Mouse (Mus musculus) mesoderm, embryonic 11.5 days (tissue): ENCODE measurements around the gene Per2.

ENCODE experiments used
- DNase-seq: peaks from one replicate; pipeline ENCODE4 v3.0.0-alpha.2; 2012; ENCODE audit warnings: low read depth, low spot score

The Per2 gene

GRCm38 (mm10) chr1:91390369-91390768 is 68.8 kb downstream of the Per2 start:
- no peak for DNase-seq

DNA sequence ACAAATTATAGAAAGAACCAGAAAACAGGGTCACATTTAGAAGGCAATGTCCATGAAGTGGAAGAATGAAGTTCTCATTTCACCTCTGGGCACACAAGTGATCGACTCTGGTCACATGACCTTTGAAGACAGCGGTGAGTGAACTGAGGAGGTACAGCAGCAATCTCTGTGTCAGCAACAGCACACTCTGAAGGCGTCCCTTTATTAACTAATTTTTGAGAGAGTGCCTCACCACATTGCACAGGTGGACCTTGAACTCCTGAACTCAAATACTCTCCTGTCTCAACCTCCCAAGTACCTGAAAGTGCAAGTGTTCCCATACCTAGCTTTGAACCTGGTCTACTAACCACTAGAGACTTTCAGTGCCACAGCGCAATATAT is 78.0 kb downstream of the Per2 start:
- no peak for DNase-seq

- peak; percentile 84 for DNase-seq
These were observed 78.6 kb downstream of the Per2 start for GRCm38 (mm10) chr1:91380453-91381090.

DNA sequence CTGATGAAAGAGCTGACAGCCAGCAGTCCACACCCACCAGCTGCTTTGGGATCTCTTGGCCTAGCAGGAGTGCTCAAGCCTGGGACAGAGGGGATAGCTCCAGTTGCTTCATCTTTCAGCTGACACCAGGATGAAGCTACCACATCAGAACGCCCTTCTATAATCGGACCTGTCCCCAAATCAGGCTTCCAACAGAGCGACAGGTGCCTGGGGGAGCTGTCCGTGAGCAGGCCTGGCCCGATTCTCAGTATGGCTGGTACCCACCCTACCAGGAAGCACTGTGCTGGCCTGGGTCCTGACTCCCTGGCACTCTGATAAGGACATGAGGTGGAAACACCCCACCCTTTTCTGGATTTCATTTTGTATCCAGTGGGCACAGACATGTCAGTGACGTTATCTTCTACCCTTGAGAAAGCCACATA is 85.7 kb downstream of the Per2 start:
- no peak for DNase-seq

- DNase-seq, result no peak
These were observed 89.1 kb downstream of the Per2 start for GRCm38 (mm10) chr1:91370055-91370454.

- no peak for DNase-seq
These were observed 89.7 kb downstream of the Per2 start for GRCm38 (mm10) chr1:91369408-91369807.

DNA sequence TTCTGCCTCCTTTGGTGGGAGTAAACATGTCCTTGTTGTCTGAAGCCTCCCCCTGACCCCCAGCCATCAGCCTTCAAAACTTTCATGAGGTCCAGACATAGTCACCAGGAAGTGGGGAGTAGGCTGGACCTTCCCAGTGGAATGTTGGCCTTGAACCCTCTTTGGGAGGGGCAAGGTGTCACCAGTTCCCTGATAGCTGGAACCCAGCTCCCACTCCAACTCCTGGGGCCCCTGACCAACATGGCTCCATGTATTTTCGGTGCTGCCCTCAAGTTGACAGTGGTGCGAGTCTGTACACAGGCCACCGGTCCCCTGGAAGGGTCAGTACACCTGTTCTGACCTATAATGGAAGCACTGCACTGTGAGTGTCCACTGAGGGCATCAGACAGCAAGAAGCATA is 91.8 kb downstream of the Per2 start:
- no peak for DNase-seq

- DNase-seq, result peak; percentile 68
These were observed 92.7 kb downstream of the Per2 start, which contains the start of gene Erfe for GRCm38 (mm10) chr1:91366215-91367108. Gene Erfe, plus strand, starts transcription at chr1:91366430.
